Mouse (Mus musculus) bone marrow, adult 2 months (tissue): ENCODE measurements around the gene Gm10300.

Experiments used
- CTCF ChIP-seq: fragments of 200-500 bp; IDR thresholded peaks from 2 replicates; pipeline ENCODE4 v1.5.1; 2011; ENCODE audit warnings: low read length, control low read depth; ENCODE audit not compliant: control insufficient read depth, insufficient read depth
- POLR2A ChIP-seq: fragments of 200-500 bp; IDR thresholded peaks from 2 replicates; pipeline ENCODE4 v1.6.1; 2011; ENCODE audit warnings: low read depth, mild to moderate bottlenecking, control low read depth, low read length, borderline replicate concordance; ENCODE audit not compliant: control insufficient read depth

- TF ChIP-seq POLR2A (no peak), CTCF (peak; percentile 71)
Measured at GRCm38 (mm10) chr4:132079555-132080275, 5.2 kb downstream of the Gm10300 start.
